Mouse (Mus musculus): ENCODE measurements around the gene Kat5. TPM values are rescaled to one million over a fixed set of nuclear protein-coding genes. Genes with fewer than 3 reads are reported as not detected.

Gene Kat5
- total RNA-seq, 2 experiments from 2014 or later = 80.4 to 105 TPM

DNA sequence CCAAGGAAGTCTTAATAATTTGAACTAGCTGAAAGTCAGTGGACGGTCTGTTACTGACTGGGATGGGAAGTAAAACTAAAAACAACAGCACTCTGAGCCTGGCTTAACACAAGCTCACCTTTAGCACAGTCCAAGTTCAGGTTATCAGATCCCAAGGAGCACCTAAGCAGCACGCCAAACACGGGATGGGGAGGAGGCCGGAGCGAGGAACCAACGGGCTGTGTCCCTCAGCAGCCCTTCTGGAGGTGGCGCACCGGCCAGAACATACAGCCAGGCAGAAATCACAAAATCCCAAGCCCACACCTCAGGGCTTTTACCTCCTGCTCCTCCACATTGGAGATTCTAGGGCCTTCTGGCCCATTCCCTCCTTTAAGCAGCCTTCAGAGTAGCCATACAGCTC, 51.3 kb downstream of the Kat5 start:
- no peak for DNase-seq (ENCODE audit: low spot score in 2 of 2)
- intact Hi-C loops (cut with DNase I) = no loop called here

DNA sequence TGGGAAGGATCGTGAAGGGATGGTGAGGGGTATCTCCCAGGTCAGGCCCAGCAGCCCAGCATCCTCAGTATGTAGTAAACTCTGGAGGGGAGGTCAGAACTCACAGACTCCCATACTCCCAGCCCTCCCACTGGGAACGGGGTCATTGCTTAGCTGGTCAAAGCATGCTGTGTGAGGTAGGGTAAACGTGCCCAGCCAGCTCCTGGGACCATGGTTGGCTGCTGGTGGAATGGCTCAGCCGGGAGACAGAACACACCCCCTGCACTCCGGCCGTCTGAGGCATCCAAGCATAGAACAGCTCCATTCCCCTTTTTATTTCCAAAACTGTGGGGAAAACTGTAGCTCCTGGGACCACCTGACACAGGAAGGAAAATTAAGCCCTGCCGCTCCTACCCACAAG, 51.9 kb downstream of the Kat5 start:
- no peak for DNase-seq (ENCODE audit: low spot score in 2 of 2)
- intact Hi-C loops (cut with DNase I) = no loop called here

DNA sequence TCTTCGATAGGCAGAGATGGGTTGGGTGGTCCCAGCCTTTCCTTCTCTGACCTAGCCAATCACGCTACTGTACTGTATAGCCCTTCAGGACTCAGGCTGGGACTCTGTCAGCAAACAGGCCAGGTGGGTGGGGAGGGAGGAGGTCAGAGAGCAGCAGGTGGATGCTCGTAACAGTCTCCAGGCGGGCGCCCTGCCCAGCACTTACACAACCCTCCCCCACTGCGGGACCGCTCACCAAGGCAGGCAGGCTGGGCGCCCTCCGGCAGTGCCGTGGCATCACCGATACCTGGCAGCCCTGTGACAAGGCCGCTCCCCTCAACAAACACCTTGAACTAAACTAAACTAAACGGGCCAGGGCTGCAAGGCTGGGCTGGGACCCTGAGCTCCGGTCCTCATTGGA, 55.8 kb downstream of the Kat5 start:
- intact Hi-C loops (cut with DNase I) = no loop called here
- no peak for DNase-seq (ENCODE audit: low spot score in 2 of 2)

DNA sequence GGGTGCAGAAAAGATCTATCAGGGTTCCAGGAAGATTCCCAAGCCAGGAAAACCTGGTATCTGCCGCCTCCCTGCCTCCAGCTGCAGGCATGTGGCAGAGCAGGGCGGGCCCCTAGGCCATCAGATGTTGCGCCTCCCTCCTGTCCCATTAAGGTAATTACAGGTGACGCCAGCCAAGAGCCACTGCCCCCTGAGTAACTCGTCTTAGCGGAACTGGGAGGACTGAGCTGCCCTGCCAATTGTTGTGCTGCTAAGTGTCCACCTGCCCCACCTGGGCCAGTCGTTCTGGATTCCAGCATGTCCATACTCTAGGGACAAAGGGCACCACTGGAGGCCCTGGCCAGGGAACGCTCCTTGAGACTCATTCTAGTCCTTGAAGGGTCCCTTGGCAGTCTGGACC, 56.2 kb downstream of the Kat5 start:
- intact Hi-C loops (cut with DNase I) = no loop called here

More for the DNA sequence above, 56.2 kb downstream of the Kat5 start:
- no peak for DNase-seq (ENCODE audit: low spot score in 2 of 2)

Other genes with a start within 250 kb of the Kat5 start
- gene Eif1ad, start 243.5 kb downstream of the Kat5 start, total RNA-seq (2021) = 10 to 100 TPM; 20.5 to 24.2 TPM
- 10 to 100 TPM; 74.3 to 83.3 TPM for gene Banf1, start 243.1 kb downstream of the Kat5 start, total RNA-seq (2021)
- gene Sart1, start 221.5 kb downstream of the Kat5 start, total RNA-seq (2021) = 100 to 1,000 TPM in 1 of 2 experiments, 10 to 100 TPM in 1; 75.6 to 103 TPM
- not detected for gene Tsga10ip, start 207.7 kb downstream of the Kat5 start, total RNA-seq (2021)
- 100 to 1,000 TPM; 245 to 260 TPM for gene Drap1, start 185.3 kb downstream of the Kat5 start, total RNA-seq (2021)
- gene AI837181, start 185.1 kb downstream of the Kat5 start, total RNA-seq (2021) = 10 to 100 TPM; 70.2 to 78.3 TPM
- gene Fosl1, start 162.7 kb downstream of the Kat5 start, total RNA-seq (2021) = not detected
- gene Ccdc85b, start 152.3 kb downstream of the Kat5 start, total RNA-seq (2021) = 10 to 100 TPM; 28.5 to 31.7 TPM
- gene Fibp, start 149.6 kb downstream of the Kat5 start, total RNA-seq (2021) = 10 to 100 TPM; 87.2 to 95.1 TPM
- gene Ctsw, start 141.7 kb downstream of the Kat5 start, total RNA-seq (2021) = under 1 TPM in 1 of 2 experiments, not detected in 1; 0.86 TPM
- gene Efemp2, start 136.3 kb downstream of the Kat5 start, total RNA-seq (2021) = 10 to 100 TPM; 11.2 to 16.0 TPM
- 10 to 100 TPM; 30.5 to 31.1 TPM for gene Mus81, start 121.8 kb downstream of the Kat5 start, total RNA-seq (2021)
- gene Cfl1, start 119.8 kb downstream of the Kat5 start, total RNA-seq (2021) = 1,000 to 10,000 TPM; 1,319 to 1,567 TPM
- 10 to 100 TPM in 1 of 2 experiments, 1 to 10 TPM in 1; 2.7 to 11.0 TPM for gene 1700020D05Rik, start 106.5 kb downstream of the Kat5 start, total RNA-seq (2021)
- 10 to 100 TPM; 77.2 to 89.0 TPM for gene Snx32, start 99.7 kb downstream of the Kat5 start, total RNA-seq (2021)
- gene Ovol1, start 49.6 kb downstream of the Kat5 start, total RNA-seq (2021) = not detected
- 1 to 10 TPM; 6.6 to 7.3 TPM for gene Ap5b1, start 42.2 kb downstream of the Kat5 start, total RNA-seq (2021)
- 10 to 100 TPM; 73.2 to 74.8 TPM for gene Rnaseh2c, start 8.4 kb downstream of the Kat5 start, total RNA-seq (2021)
- 10 to 100 TPM; 18.1 to 19.8 TPM for gene Rela, start 27.2 kb upstream of the Kat5 start, total RNA-seq (2021)
- 10 to 100 TPM; 14.0 to 22.8 TPM for gene Sipa1, start 53.5 kb upstream of the Kat5 start, total RNA-seq (2021)
- gene Map3k11, start 78.5 kb upstream of the Kat5 start, total RNA-seq (2021) = 10 to 100 TPM; 17.3 to 19.2 TPM
- gene Pcnx3, start 78.7 kb upstream of the Kat5 start, total RNA-seq (2021) = 10 to 100 TPM; 66.1 to 83.1 TPM
- gene Kcnk7, start 94.1 kb upstream of the Kat5 start, total RNA-seq (2021) = not detected
- gene Ehbp1l1, start 116.1 kb upstream of the Kat5 start, total RNA-seq (2021) = 10 to 100 TPM; 22.9 to 27.1 TPM
- 10 to 100 TPM; 26.8 to 28.7 TPM for gene Fam89b, start 119.4 kb upstream of the Kat5 start, total RNA-seq (2021)
- 10 to 100 TPM; 25.1 to 40.3 TPM for gene Ltbp3, start 130.7 kb upstream of the Kat5 start, total RNA-seq (2021)
- 10 to 100 TPM; 90.5 to 98.8 TPM for gene Scyl1, start 161.2 kb upstream of the Kat5 start, total RNA-seq (2021)

Measured in left cerebral cortex, postnatal 36 days (tissue).